Mouse (Mus musculus): Measurements from ENCODE around the gene Sh3kbp1. TPM values are rescaled to one million over a fixed set of nuclear protein-coding genes. Genes with fewer than 3 reads are reported as not detected.

Gene Sh3kbp1
- polyA plus RNA-seq, 1 experiment, result 37.6 TPM

DNA sequence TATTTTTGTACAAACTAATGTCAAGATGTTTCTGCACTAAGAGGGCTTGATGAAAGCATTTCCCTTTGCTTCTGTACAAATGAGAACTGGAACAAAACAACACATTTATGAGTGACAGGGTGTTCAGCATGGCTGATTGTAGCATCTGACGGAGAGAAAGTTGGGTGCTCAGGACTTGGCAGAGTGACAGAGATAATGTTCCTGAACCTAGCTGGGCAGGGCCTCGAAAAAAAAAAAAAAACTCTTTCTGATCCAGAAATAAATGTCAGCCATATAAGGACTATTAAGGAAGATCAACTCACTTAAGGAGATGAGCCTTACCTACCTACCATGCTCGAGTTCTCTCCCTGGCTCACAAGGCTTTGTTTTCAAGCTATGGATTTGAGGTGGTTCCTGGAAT lies 349.2 kb downstream of the Sh3kbp1 start:
- DNase-seq (ENCODE audit: extremely low spot score in 1 of 2, low spot score in 1 of 2), result no peak

DNA sequence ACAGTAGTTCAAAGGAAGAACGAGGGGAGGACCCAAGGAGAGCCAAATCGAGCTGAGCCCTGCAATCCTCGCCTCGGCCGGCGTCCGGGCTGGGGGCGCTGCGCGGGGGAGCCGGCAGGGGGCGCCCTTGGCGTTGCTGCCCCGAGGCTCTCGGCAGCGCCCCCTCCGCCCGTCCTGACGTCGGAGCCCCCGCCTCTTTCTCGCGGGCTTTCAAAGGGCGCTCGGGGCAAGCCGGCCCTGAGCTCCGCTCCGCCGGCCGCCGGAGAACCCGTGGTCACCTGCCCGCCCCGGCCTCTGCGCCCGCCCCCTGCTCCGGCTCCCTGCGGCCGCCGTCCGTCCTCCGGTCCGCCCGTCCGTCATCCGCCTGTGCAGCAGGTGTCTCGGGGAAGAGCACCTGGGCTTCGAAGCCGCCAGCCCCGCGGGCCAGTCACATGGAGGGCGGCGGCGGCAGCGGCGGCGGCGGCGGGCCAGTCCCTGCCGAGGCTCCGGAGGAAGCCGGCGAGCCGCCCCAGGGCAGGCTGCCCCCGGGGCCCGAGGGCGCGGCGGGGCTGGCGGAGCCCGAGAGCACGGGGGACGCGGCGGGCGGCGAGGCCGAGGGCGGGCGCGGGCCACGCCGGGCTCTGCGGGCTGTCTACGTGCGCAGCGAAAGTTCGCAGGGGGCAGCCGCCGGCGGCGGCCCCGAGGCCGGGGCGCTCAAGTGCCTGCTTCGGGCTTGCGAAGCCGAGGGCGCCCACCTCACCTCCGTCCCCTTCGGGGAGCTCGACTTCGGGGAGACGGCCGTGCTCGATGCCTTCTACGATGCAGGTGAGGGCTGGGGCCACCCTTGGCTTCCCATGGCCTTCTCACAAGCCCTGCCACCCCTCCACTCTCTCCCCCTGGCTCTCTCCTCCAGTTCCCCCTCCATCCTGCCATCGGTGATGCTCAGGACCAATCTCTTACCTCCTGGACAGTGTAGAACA lies 361.2 kb downstream of the Sh3kbp1 start, which contains the start of gene Map3k15:
TSS of gene Map3k15 (plus strand) at position 432 of the 959 bp plus-strand sequence.
- DNase-seq (ENCODE audit: extremely low spot score in 1 of 2, low spot score in 1 of 2), result peak in 1 of 2 experiments; percentile 19

DNA sequence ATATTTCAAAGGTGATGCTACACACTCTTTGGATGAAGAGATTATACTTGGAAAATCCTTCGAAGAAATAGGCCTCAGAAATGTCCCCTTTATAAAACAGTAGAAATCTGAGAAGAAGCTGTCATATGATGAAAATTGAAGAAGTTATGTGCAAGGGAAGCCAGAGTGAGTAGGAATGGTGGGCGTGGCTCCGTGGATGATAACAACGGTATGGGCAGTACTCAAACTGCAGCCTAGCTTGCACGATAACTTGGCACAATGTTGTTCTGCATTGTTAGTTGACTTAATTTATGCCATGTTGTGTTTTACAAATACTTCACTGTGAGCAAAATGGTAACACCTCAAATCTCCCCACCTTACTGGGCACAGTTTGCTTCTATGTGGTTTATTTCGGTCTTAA lies 368.7 kb downstream of the Sh3kbp1 start:
- DNase-seq (ENCODE audit: extremely low spot score in 1 of 2, low spot score in 1 of 2), result no peak

Other genes with a start within 250 kb of the Sh3kbp1 start
- 59.6 and 63.0 TPM in 2 replicates for gene Map7d2, start 212.7 kb upstream of the Sh3kbp1 start, polyA plus RNA-seq (2012; rRNA removed)
- 9.8 and 11.2 TPM in 2 replicates for gene Bclaf3, start 100.6 kb upstream of the Sh3kbp1 start, polyA plus RNA-seq (2012; rRNA removed)

Measured in frontal cortex, adult 2 months (tissue).